Mouse (Mus musculus) mouse embryonic stem cell (cell line): ENCODE data around the gene Exoc3l2.
"Not testable (repeated sequence)": the region's sequence is repeated elsewhere in the genome, so short reads cannot be mapped to it uniquely, and the experiment has no call there.

ENCODE experiments used
- in situ Hi-C, 2 experiments: fragments of 300-500 bp; cut with MboI; formaldehyde crosslinking; loops; 1 replicate in 1 of 2; 3 replicates in 1 of 2; pipeline ENCODE4 v1.14.3; 2019 to 2020; ENCODE audit warnings: low sequenced_read_pairs in 2 of 2, low pct_unique_long_range_greater_than_20kb in 1 of 2, mixed read lengths in 1 of 2; ENCODE audit not compliant: unreplicated experiment in 1 of 2

Exoc3l2 gene

GRCm38 (mm10) chr7:19508150-19508923 is 45.2 kb downstream of the Exoc3l2 start, which contains the start of the genes Bloc1s3 and Trappc6a:
Gene Bloc1s3 (minus strand): TSS chr7:19508367.
Gene Trappc6a (plus strand): TSS chr7:19508395.
- in situ Hi-C loops: no loop called here

- in situ Hi-C loops: no loop called here
These were observed 45.9 kb downstream of the Exoc3l2 start for GRCm38 (mm10) chr7:19508924-19509568.

GRCm38 (mm10) chr7:19509786-19510185 is 46.7 kb downstream of the Exoc3l2 start:
- in situ Hi-C loops: no loop called here

- in situ Hi-C loops: not testable (repeated sequence)
These were observed 48.8 kb downstream of the Exoc3l2 start for GRCm38 (mm10) chr7:19511934-19512333.

GRCm38 (mm10) chr7:19512353-19512752 is 49.2 kb downstream of the Exoc3l2 start:
- in situ Hi-C loops: no loop called here

GRCm38 (mm10) chr7:19517652-19518365 is 54.7 kb downstream of the Exoc3l2 start, which contains the start of gene Nkpd1:
Gene Nkpd1 (plus strand): TSS chr7:19517838.
- in situ Hi-C loops: no loop called here

GRCm38 (mm10) chr7:19520032-19520431 is 56.9 kb downstream of the Exoc3l2 start:
- in situ Hi-C loops: no loop called here

GRCm38 (mm10) chr7:19523017-19523756 is 60.1 kb downstream of the Exoc3l2 start:
- in situ Hi-C loops: no loop called here

GRCm38 (mm10) chr7:19523757-19524419 is 60.8 kb downstream of the Exoc3l2 start:
- in situ Hi-C loops: no loop called here

GRCm38 (mm10) chr7:19524420-19525104 is 61.4 kb downstream of the Exoc3l2 start:
- in situ Hi-C loops: no loop called here

- in situ Hi-C loops: no loop called here
These were observed 62.0 kb downstream of the Exoc3l2 start for GRCm38 (mm10) chr7:19525105-19525481.

GRCm38 (mm10) chr7:19531077-19531476 is 67.9 kb downstream of the Exoc3l2 start:
- in situ Hi-C loops: no loop called here

GRCm38 (mm10) chr7:19532240-19532639 is 69.1 kb downstream of the Exoc3l2 start:
- in situ Hi-C loops: no loop called here

GRCm38 (mm10) chr7:19534676-19535075 is 71.5 kb downstream of the Exoc3l2 start:
- in situ Hi-C loops: no loop called here

- in situ Hi-C loops: no loop called here
These were observed 77.8 kb downstream of the Exoc3l2 start for GRCm38 (mm10) chr7:19540771-19541566.

GRCm38 (mm10) chr7:19541681-19542154 is 78.6 kb downstream of the Exoc3l2 start:
- in situ Hi-C loops: no loop called here
